Mouse (Mus musculus) bone marrow, adult 2 months (tissue): ENCODE results near the gene Hsd17b7.

Source experiments
- CTCF ChIP-seq: fragments of 200-500 bp; IDR thresholded peaks from 2 replicates; pipeline ENCODE4 v1.5.1; 2011; ENCODE audit warnings: low read length, control low read depth; ENCODE audit not compliant: control insufficient read depth, insufficient read depth
- POLR2A ChIP-seq: fragments of 200-500 bp; IDR thresholded peaks from 2 replicates; pipeline ENCODE4 v1.6.1; 2011; ENCODE audit warnings: low read depth, mild to moderate bottlenecking, control low read depth, low read length, borderline replicate concordance; ENCODE audit not compliant: control insufficient read depth

DNA sequence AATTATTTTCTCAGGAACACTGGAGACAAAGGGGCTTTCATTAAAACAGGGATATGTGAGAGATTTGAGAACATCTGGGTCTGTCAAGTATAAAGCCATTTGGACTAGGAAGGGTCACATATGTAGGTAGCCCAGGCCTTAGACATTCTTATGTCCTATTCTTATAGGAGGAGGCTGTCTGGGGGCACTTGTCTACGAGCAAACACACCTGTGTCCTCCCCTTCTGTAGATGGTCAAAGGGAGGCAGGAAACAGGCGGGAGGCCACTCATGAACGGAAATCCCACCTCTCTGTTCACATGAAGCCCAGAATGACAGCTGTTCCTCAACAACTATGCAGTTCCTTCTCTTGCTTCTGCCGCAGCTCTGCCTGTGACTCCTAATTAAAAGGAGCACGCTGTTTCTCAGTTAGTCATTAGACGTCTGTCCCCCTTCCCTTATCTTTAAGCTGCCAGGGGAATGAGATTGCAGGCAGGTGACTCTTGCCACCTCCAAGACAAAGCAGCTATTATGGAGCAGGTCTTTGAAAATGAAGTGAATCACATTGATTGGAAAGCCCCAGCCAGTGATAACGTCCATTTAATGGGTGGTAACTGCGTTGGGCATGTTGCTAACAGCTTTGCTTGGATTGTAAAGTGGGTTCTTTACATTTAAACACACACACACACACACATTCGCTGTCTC is 51.8 kb downstream of the Hsd17b7 start:
- TF ChIP-seq POLR2A (no peak), CTCF (no peak)
